Mouse (Mus musculus): ENCODE data around the gene Cdkn2c.

DNA sequence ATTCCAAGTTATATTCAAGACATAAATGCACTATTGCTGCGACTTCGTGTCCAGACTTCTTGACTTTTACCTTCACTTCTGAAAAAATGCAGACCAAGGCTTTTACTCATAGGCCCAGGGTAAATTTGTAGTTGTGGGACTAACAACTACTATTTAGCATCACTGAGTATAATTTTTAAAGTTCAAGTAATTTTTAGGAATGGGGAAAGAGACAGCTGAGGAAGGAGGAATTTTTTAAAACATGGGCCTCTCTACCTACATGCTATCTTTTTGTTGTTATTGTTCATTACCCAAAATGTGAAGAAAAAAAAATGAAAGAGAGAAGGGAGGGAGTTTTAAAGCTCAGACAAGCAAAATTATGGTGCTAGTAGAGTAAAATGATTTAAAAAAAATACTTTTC lies 12.3 kb downstream of the Cdkn2c start:
- TF ChIP-seq POLR2A (IDR thresholded peaks at IDR 0.05; ENCODE audit: extremely low read depth, insufficient read depth, low read length), result no peak
- TF ChIP-seq CTCF (IDR thresholded peaks at IDR 0.05; ENCODE audit: extremely low read depth, insufficient read depth, low read length), result no peak
